Mouse (Mus musculus) heart, embryonic 14.5 days (tissue): ENCODE data around the gene Gm7978. TPM values are rescaled to one million over a fixed set of nuclear protein-coding genes. Genes with fewer than 3 reads are reported as not detected.
"Not testable (repeated sequence)": the region's sequence is repeated elsewhere in the genome, so short reads cannot be mapped to it uniquely, and the experiment has no call there.

ENCODE experiments used
- ATAC-seq: fragments of 200-750 bp; cut with Nextera tagmentation; 2 replicates; pipeline ENCODE4 v1.8.0; 2017; ENCODE audit warnings: low read depth, moderate TSS enrichment; ENCODE audit not compliant: insufficient number of reproducible peaks, insufficient read depth, low FRiP score
- H3K27ac ChIP-seq, 2 experiments: fragments of 200-500 bp in 1 of 2; fragments of 300-500 bp in 1 of 2; sonication (generic) in 1 of 2; replicated peaks in 1 of 2; 2 replicates each; pipeline ENCODE4 v1.5.1; 2012 to 2014; ENCODE audit warnings: low read depth in 2 of 2, low read length in 2 of 2, control low read depth in 1 of 2, mild to moderate bottlenecking in 1 of 2, mixed read lengths in 1 of 2; ENCODE audit not compliant: control insufficient read depth in 1 of 2, insufficient read depth in 1 of 2
- H3K27me3 ChIP-seq: fragments of 300-500 bp; sonication (generic); 2 replicates; pipeline ENCODE4 v1.6.1; 2014; ENCODE audit warnings: mild to moderate bottlenecking, low read length, control low read depth; ENCODE audit not compliant: control insufficient read depth, insufficient read depth
- H3K36me3 ChIP-seq: fragments of 300-500 bp; sonication (generic); 2 replicates; pipeline ENCODE4 v1.6.1; 2014; ENCODE audit warnings: mild to moderate bottlenecking, control low read depth, low read length, mixed read lengths; ENCODE audit not compliant: control insufficient read depth, insufficient read depth
- H3K4me1 ChIP-seq, 2 experiments: fragments of 200-500 bp in 1 of 2; fragments of 300-500 bp in 1 of 2; sonication (generic) in 1 of 2; 2 replicates each; pipeline ENCODE4 v1.6.1; 2012 to 2014; ENCODE audit warnings: low read length in 2 of 2, control low read depth in 1 of 2, mixed read lengths in 1 of 2; ENCODE audit not compliant: control insufficient read depth in 2 of 2, insufficient read depth in 2 of 2
- H3K4me2 ChIP-seq: fragments of 300-500 bp; sonication (generic); 2 replicates; pipeline ENCODE4 v1.6.1; 2014; ENCODE audit warnings: mild to moderate bottlenecking, low read length
- H3K4me3 ChIP-seq, 2 experiments: fragments of 200-500 bp in 1 of 2; fragments of 300-500 bp in 1 of 2; sonication (generic) in 1 of 2; 2 replicates each; pipeline ENCODE4 v1.5.1; 2012 to 2014; ENCODE audit warnings: low read length in 2 of 2, mild to moderate bottlenecking in 2 of 2, control low read depth in 1 of 2, low read depth in 1 of 2, moderate library complexity in 1 of 2; ENCODE audit not compliant: control insufficient read depth in 1 of 2, insufficient read depth in 1 of 2
- H3K9ac ChIP-seq: fragments of 300-500 bp; sonication (generic); 2 replicates; pipeline ENCODE4 v1.6.1; 2014; ENCODE audit warnings: mild to moderate bottlenecking, low read length
- H3K9me3 ChIP-seq: fragments of 300-500 bp; sonication (generic); 2 replicates; pipeline ENCODE4 v1.6.1; 2016; ENCODE audit warnings: low read length, control low read depth; ENCODE audit not compliant: control insufficient read depth
- WGBS: fragments of 180-500 bp; shearing (Covaris S2); extraction: QIAGEN DNeasy Blood & Tissue Kit; methylation state at CpG from one replicate; pipeline ENCODE4 v1.1.7; 2014; 5-methylcytosine and 5-hydroxymethylcytosine counted together
- polyA plus RNA-seq: library from polyadenylated mRNA; unstranded; fragments of >200 nt; fragmentation: Nextera tagmentation; extraction: Ambion mirVana; gene quantifications from 2 replicates; pipeline ENCODE4 v1.2.1, GENCODE M21; 2014

The Gm7978 gene
- not detected in 2 replicates for polyA plus RNA-seq

DNA sequence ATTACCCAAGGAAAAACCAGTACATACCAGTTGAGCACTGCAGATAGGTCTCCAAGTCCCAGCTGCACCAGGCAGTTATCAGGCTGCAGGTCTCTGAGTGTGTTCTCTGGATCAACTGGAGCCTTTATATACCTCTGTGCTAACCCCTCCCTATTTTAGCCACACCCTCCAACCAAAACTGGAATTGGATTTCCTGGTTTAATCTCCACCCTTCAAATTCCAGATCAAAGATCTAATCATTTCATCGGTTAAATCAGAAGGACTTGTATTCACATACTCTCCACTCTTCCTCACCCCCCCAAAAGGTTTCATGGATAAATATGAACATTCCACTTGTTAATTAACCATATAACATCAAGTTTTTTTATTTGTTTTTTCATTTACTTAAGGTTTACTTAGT, at the start of gene Gm7978:
Gene Gm7978, minus strand, starts transcription at position 101 of the 400 bp plus-strand sequence.
- H3K27ac ChIP-seq, H3K36me3 ChIP-seq, H3K9me3 ChIP-seq, H3K4me2 ChIP-seq, H3K4me1 ChIP-seq, ATAC-seq, H3K27me3 ChIP-seq, H3K4me3 ChIP-seq, H3K9ac ChIP-seq: not testable (repeated sequence)
- no CpG with 5 or more reads among the region's 1 CpGs for WGBS

- not testable (repeated sequence) for H3K9me3 ChIP-seq, H3K27ac ChIP-seq, H3K9ac ChIP-seq, H3K4me2 ChIP-seq, H3K4me3 ChIP-seq, ATAC-seq, H3K36me3 ChIP-seq, H3K27me3 ChIP-seq, H3K4me1 ChIP-seq
- WGBS, result no CpG with 5 or more reads among the region's 2 CpGs
Observed at GRCm38 (mm10) chr5:95775690-95776089, 39.7 kb upstream of the Gm7978 start, which contains the start of gene E330014E10Rik. E330014E10Rik (plus strand) TSS chr5:95775990.

DNA sequence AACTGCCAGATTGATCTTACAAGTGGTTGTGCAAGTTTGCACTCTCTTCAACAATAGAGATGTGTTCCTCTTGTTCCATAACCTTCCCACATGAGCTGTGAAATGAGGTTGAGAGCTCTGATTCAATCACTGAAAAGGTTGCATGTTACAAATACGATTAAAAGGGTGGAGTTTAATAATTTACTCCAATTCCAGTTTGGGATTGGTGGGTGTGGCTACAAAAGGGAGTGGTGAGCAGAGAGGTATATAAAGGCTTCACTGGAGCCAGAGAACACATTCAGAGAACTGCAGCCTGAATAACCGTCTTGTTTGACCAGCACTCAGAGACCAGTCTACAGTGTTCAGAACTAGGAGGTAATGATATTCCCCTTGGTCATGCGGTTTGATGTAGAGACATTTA, 5.7 kb upstream of the Gm7978 start, which contains the start of gene Gm7982:
Gene Gm7982, plus strand, starts transcription at position 301 of the 400 bp plus-strand sequence.
- not testable (repeated sequence) for H3K4me3 ChIP-seq, H3K4me1 ChIP-seq, H3K4me2 ChIP-seq, H3K9me3 ChIP-seq, H3K27ac ChIP-seq, H3K36me3 ChIP-seq, ATAC-seq, H3K9ac ChIP-seq, H3K27me3 ChIP-seq
- WGBS, result no CpG with 5 or more reads among the region's 3 CpGs

Other genes with a start within 250 kb of the Gm7978 start
- not detected in 2 replicates for gene Gm3286, start 225.4 kb downstream of the Gm7978 start, polyA plus RNA-seq
- gene Gm7971, start 141.3 kb downstream of the Gm7978 start, polyA plus RNA-seq, result not detected in 2 replicates
- gene Gm7982, start 5.8 kb upstream of the Gm7978 start, polyA plus RNA-seq, result not detected in 2 replicates
- not detected in 2 replicates for gene E330014E10Rik, start 39.8 kb upstream of the Gm7978 start, polyA plus RNA-seq
- 0.18 and 1.9 TPM in 2 replicates for gene Cxcl13, start 220.8 kb upstream of the Gm7978 start, polyA plus RNA-seq